Comparison of ENCODE assay signal across 14 mouse cellular contexts in genomic region chr12:117260391-117261164, GRCm38 (mm10).
DNase-seq lines count a peak whose midpoint lies in the region; ATAC-seq and TF ChIP-seq lines count a peak whose summit lies in the region.
"Had no signal": no experiment of that assay in that cellular context is flagged by ENCODE, and none has a peak within 500 bp of the region (broad histone marks: within the 10 kb centered on the region; RNA-seq: fewer than 3 reads in every experiment).

No protein-coding gene starts in this region.

- no peak overlapping the region for H3K4me3 ChIP-seq in hindbrain, embryonic 11.5 days (ENCODE audit: low read depth, low read length)
- H3K4me3 ChIP-seq in hindbrain, embryonic 13.5 days = no peak overlapping the region
- no peak overlapping the region for H3K4me3 ChIP-seq in E14TG2a.4 (replicated peaks; ENCODE audit: low read length)
- H3K4me3 ChIP-seq in liver, embryonic 12.5 days = no peak overlapping the region
- H3K4me3 ChIP-seq in midbrain, embryonic 13.5 days (replicated peaks) = no peak overlapping the region
- H3K4me3 ChIP-seq: limb, embryonic 10.5 days; myocyte had no signal

- H3K9me3 ChIP-seq in hindbrain, embryonic 11.5 days (ENCODE audit: control insufficient read depth, low read length) = no peaks in the 10 kb centered on the region
- no peaks in the 10 kb centered on the region for H3K9me3 ChIP-seq in hindbrain, embryonic 13.5 days
- peaks cover 13% of the 10 kb centered on the region for H3K9me3 ChIP-seq in E14TG2a.4 (ENCODE audit: low read length)
- no peaks in the 10 kb centered on the region for H3K9me3 ChIP-seq in liver, embryonic 12.5 days (replicated peaks)
- no peaks in the 10 kb centered on the region for H3K9me3 ChIP-seq in midbrain, embryonic 13.5 days
- H3K9me3 ChIP-seq: limb, embryonic 10.5 days had no signal

- TF ChIP-seq CTCF in E14TG2a.4 (conservative IDR thresholded peaks at IDR 0.05; ENCODE audit: low read length) = peak; percentile 47

- H3K27ac ChIP-seq in hindbrain, embryonic 11.5 days (ENCODE audit: low read depth, low read length) = no peak overlapping the region
- no peak overlapping the region for H3K27ac ChIP-seq in hindbrain, embryonic 13.5 days
- no peak overlapping the region for H3K27ac ChIP-seq in liver, embryonic 12.5 days
- H3K27ac ChIP-seq in midbrain, embryonic 13.5 days = peak overlapping the region; percentile 69
- H3K27ac ChIP-seq: limb, embryonic 10.5 days had no signal

- WGBS in hindbrain, embryonic 11.5 days = 66% methylated on average over 6 of the region's 6 CpGs
- 64% methylated on average over 6 of the region's 6 CpGs for WGBS in hindbrain, embryonic 13.5 days
- WGBS in liver, embryonic 12.5 days (ENCODE audit: insufficient replicate concordance) = 40% methylated on average over 6 of the region's 6 CpGs
- WGBS in midbrain, embryonic 13.5 days = 46% methylated on average over 6 of the region's 6 CpGs

- peak; percentile 40 for DNase-seq in hindbrain, embryonic 11.5 days (ENCODE audit: low spot score)
- no peak for DNase-seq in adipocyte (ENCODE audit: low spot score)
- DNase-seq in layer of hippocampus, adult 11-12 months (ENCODE audit: low spot score) = no peak
- DNase-seq in kidney, postnatal 14 days = no peak
- DNase-seq: cerebellum, postnatal 14 days; lung, postnatal 10 days had no signal

- ATAC-seq in hindbrain, embryonic 11.5 days (ENCODE audit: low FRiP score) = no peak
- ATAC-seq in hindbrain, embryonic 13.5 days (ENCODE audit: low FRiP score) = no peak
- peak; percentile 65 for ATAC-seq in liver, embryonic 12.5 days
- no peak for ATAC-seq in midbrain, embryonic 13.5 days
- ATAC-seq: CD4-positive, CD25-positive, alpha-beta regulatory T cell, adult 4 months; Patski had no signal

- H3K4me2 ChIP-seq in hindbrain, embryonic 11.5 days (replicated peaks; ENCODE audit: low read depth, low read length) = no peak overlapping the region
- no peak overlapping the region for H3K4me2 ChIP-seq in hindbrain, embryonic 13.5 days
- no peak overlapping the region for H3K4me2 ChIP-seq in liver, embryonic 12.5 days
- H3K4me2 ChIP-seq in midbrain, embryonic 13.5 days (replicated peaks) = no peak overlapping the region

- H3K27me3 ChIP-seq in hindbrain, embryonic 11.5 days (ENCODE audit: control insufficient read depth, insufficient read depth, low read length) = no peaks in the 10 kb centered on the region
- no peaks in the 10 kb centered on the region for H3K27me3 ChIP-seq in hindbrain, embryonic 13.5 days
- peaks cover 71% of the 10 kb centered on the region for H3K27me3 ChIP-seq in E14TG2a.4 (ENCODE audit: insufficient read depth, low read length)
- peaks cover 8% of the 10 kb centered on the region for H3K27me3 ChIP-seq in liver, embryonic 12.5 days (replicated peaks)
- no peaks in the 10 kb centered on the region for H3K27me3 ChIP-seq in midbrain, embryonic 13.5 days
- H3K27me3 ChIP-seq: Patski had no signal

- no peaks in the 10 kb centered on the region for H3K36me3 ChIP-seq in hindbrain, embryonic 11.5 days (ENCODE audit: control insufficient read depth, insufficient read depth, low read length)
- H3K36me3 ChIP-seq in hindbrain, embryonic 13.5 days = peaks cover 14% of the 10 kb centered on the region
- no peaks in the 10 kb centered on the region for H3K36me3 ChIP-seq in E14TG2a.4 (ENCODE audit: insufficient read depth, low read length)
- no peaks in the 10 kb centered on the region for H3K36me3 ChIP-seq in liver, embryonic 12.5 days
- H3K36me3 ChIP-seq in midbrain, embryonic 13.5 days = peaks cover 38% of the 10 kb centered on the region
- H3K36me3 ChIP-seq: limb, embryonic 10.5 days had no signal

- H3K9ac ChIP-seq in hindbrain, embryonic 11.5 days (ENCODE audit: low read depth, low read length) = no peak overlapping the region
- H3K9ac ChIP-seq in hindbrain, embryonic 13.5 days = no peak overlapping the region
- no peak overlapping the region for H3K9ac ChIP-seq in liver, embryonic 12.5 days
- no peak overlapping the region for H3K9ac ChIP-seq in midbrain, embryonic 13.5 days (replicated peaks)

- peaks cover 10% of the 10 kb centered on the region for H3K4me1 ChIP-seq in hindbrain, embryonic 11.5 days (replicated peaks; ENCODE audit: control insufficient read depth, insufficient read depth, low read length)
- H3K4me1 ChIP-seq in hindbrain, embryonic 13.5 days (replicated peaks) = peaks cover 41% of the 10 kb centered on the region
- H3K4me1 ChIP-seq in E14TG2a.4 (replicated peaks; ENCODE audit: low read depth, low read length) = peaks cover 52% of the 10 kb centered on the region
- H3K4me1 ChIP-seq in liver, embryonic 12.5 days = peaks cover 23% of the 10 kb centered on the region
- H3K4me1 ChIP-seq in midbrain, embryonic 13.5 days (replicated peaks) = peaks cover 84% of the 10 kb centered on the region
